Mouse (Mus musculus) forebrain, embryonic 11.5 days (tissue): Measurements from ENCODE around the gene Ubl4a. TPM values are rescaled to one million over a fixed set of nuclear protein-coding genes. Genes with fewer than 3 reads are reported as not detected.
A peak's percentile ranks its signal among the peaks of the same experiment; 100 is the strongest.
"Not testable (repeated sequence)": the region's sequence is repeated elsewhere in the genome, so short reads cannot be mapped to it uniquely, and the experiment has no call there.

Source experiments
- ATAC-seq: fragments of 200-750 bp; cut with Nextera tagmentation; replicated peaks from 2 replicates; pipeline ENCODE4 v1.8.0; 2017; ENCODE audit warnings: moderate TSS enrichment; ENCODE audit not compliant: low FRiP score
- DNase-seq: peaks from one replicate; pipeline ENCODE4 v3.0.0-alpha.2; 2017; ENCODE audit warnings: low spot score
- H3K27ac ChIP-seq: fragments of 300-500 bp; sonication (generic); 2 replicates; pipeline ENCODE4 v1.5.1; 2014; ENCODE audit warnings: low read depth, low read length
- H3K27me3 ChIP-seq: fragments of 300-500 bp; sonication (generic); 2 replicates; pipeline ENCODE4 v1.6.1; 2014; ENCODE audit warnings: mild to moderate bottlenecking, low read length, mixed read lengths; ENCODE audit not compliant: control insufficient read depth, insufficient read depth
- H3K36me3 ChIP-seq: fragments of 300-500 bp; sonication (generic); 2 replicates; pipeline ENCODE4 v1.6.1; 2014; ENCODE audit warnings: mild to moderate bottlenecking, low read length, moderate library complexity, mixed read lengths; ENCODE audit not compliant: control insufficient read depth, insufficient read depth
- H3K4me1 ChIP-seq: fragments of 300-500 bp; sonication (generic); replicated peaks from 2 replicates; pipeline ENCODE4 v1.6.1; 2014; ENCODE audit warnings: low read length, mixed read lengths; ENCODE audit not compliant: control insufficient read depth, insufficient read depth
- H3K4me2 ChIP-seq: fragments of 300-500 bp; sonication (generic); 2 replicates; pipeline ENCODE4 v1.6.1; 2014; ENCODE audit warnings: low read depth, mild to moderate bottlenecking, low read length, moderate library complexity, mixed read lengths; ENCODE audit not compliant: severe bottlenecking
- H3K4me3 ChIP-seq: fragments of 300-500 bp; sonication (generic); 2 replicates; pipeline ENCODE4 v1.5.1; 2014; ENCODE audit warnings: low read depth, low read length
- H3K9ac ChIP-seq: fragments of 300-500 bp; sonication (generic); 2 replicates; pipeline ENCODE4 v1.6.1; 2014; ENCODE audit warnings: low read length
- H3K9me3 ChIP-seq: fragments of 300-500 bp; sonication (generic); 2 replicates; pipeline ENCODE4 v1.6.1; 2016; ENCODE audit warnings: low read length, mixed read lengths; ENCODE audit not compliant: control insufficient read depth
- WGBS: fragments of 180-500 bp; shearing (Covaris S2); extraction: QIAGEN DNeasy Blood & Tissue Kit; methylation state at CpG from one replicate; pipeline ENCODE4 v1.1.7; 2014; 5-methylcytosine and 5-hydroxymethylcytosine counted together
- polyA plus RNA-seq: library from polyadenylated mRNA; unstranded; fragments of >200 nt; fragmentation: Nextera tagmentation; extraction: Ambion mirVana; gene quantifications from 2 replicates; pipeline ENCODE4 v1.2.1, GENCODE M21; 2014

Gene Ubl4a
- polyA plus RNA-seq, 1 experiment from 2014 or later, result 72.8 TPM

DNA sequence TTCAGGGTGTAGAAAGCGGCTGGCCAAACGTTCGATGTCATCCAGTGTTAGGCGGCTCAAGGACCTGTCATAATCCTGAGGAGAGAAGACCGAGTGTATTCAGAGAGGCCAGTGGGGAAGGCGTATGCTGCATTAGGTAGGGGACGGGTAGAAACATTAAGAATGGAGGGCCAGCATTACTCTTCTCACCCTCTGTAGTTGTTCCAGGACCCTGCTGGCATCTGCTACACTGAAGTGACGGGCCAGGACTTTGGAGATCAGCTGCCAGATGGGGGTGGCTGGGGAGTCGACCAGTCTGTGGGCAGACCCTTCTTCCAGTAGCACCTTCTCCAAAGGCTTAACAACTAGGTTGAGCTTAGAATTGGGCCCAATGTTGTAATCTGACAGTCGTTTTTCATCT lies 5.5 kb downstream of the Ubl4a start:
- Histone ChIP-seq H3K27me3 (no peaks in the 10 kb centered on the region), H3K4me3 (peak overlapping the region; percentile 45), H3K9me3 (no peaks in the 10 kb centered on the region), H3K36me3 (no peaks in the 10 kb centered on the region), H3K27ac (no peak overlapping the region), H3K4me1 (no peaks in the 10 kb centered on the region), H3K4me2 (peak overlapping the region; percentile 63), H3K9ac (peak overlapping the region; percentile 69)
- 77% methylated on average over 10 of the region's 10 CpGs for WGBS
- no peak for DNase-seq
- ATAC-seq, result no peak

DNA sequence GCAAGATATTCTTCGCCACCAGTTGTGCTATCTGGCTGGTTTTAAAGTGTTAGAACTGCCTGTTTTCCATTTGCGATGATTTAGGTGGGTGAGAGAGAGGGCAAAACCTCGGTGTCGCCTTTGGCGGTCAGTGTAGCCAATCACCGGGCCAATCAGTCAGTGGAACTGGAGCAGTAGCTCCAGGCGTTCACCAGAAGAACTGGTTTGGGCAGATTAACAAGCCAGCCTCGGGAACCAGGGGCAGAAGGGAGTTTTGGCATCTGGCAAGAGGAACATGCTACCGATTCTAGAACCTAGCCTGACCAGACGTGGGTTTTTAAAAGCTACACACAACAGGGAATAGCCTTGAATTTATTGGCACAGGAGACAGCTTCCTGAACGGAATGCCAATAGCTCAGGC lies 13.8 kb downstream of the Ubl4a start:
- Histone ChIP-seq H3K9ac (no peak overlapping the region), H3K27me3 (no peaks in the 10 kb centered on the region), H3K9me3 (no peaks in the 10 kb centered on the region), H3K36me3 (no peaks in the 10 kb centered on the region), H3K4me3 (no peak overlapping the region), H3K27ac (no peak overlapping the region), H3K4me1 (no peaks in the 10 kb centered on the region), H3K4me2 (no peak overlapping the region)
- 49% methylated on average over 11 of the region's 11 CpGs for WGBS
- ATAC-seq, result no peak
- DNase-seq, result no peak

DNA sequence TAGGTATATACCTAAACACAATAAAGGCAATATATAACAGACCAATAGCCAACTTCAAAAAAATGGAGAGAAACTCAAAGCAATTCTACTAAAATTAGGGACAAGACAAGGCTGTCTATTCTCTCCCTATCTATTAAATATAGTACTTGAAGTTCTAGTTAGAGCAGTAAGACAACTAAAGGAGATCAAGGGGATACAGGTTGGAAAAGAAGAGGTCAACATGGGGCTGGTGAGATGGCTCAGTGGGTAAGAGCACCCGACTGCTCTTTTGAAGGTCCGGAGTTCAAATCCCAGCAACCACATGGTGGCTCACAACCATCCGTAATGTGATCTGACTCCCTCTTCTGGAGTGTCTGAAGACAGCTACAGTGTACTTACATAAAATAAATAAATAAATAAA lies 15.9 kb downstream of the Ubl4a start:
- H3K9ac ChIP-seq, H3K4me2 ChIP-seq, H3K9me3 ChIP-seq, DNase-seq, H3K4me3 ChIP-seq, H3K27ac ChIP-seq, ATAC-seq, H3K36me3 ChIP-seq, H3K4me1 ChIP-seq, H3K27me3 ChIP-seq: not testable (repeated sequence)
- WGBS, result 85% methylated on average over 2 of the region's 3 CpGs

DNA sequence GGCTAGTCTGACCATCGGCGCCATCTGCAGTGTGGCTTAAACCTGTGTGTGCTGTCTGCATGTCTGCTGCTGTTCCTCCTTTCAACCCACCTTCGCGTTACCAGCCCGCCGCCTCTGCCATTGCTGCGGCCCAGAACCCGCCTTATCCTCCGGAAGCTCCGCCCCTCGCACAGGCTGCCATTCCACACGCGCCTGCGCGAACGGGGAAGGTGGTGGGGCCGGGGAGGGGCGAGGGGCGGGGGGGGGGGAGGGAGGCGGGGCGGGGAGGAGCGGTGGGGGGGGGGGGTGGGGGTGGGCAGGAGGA lies 19.6 kb downstream of the Ubl4a start, which contains the start of gene Lage3:
Gene Lage3 (minus strand): TSS at position 152 of the 304 bp plus-strand sequence.
- WGBS, result 26% methylated on average over 15 of the region's 22 CpGs

DNA sequence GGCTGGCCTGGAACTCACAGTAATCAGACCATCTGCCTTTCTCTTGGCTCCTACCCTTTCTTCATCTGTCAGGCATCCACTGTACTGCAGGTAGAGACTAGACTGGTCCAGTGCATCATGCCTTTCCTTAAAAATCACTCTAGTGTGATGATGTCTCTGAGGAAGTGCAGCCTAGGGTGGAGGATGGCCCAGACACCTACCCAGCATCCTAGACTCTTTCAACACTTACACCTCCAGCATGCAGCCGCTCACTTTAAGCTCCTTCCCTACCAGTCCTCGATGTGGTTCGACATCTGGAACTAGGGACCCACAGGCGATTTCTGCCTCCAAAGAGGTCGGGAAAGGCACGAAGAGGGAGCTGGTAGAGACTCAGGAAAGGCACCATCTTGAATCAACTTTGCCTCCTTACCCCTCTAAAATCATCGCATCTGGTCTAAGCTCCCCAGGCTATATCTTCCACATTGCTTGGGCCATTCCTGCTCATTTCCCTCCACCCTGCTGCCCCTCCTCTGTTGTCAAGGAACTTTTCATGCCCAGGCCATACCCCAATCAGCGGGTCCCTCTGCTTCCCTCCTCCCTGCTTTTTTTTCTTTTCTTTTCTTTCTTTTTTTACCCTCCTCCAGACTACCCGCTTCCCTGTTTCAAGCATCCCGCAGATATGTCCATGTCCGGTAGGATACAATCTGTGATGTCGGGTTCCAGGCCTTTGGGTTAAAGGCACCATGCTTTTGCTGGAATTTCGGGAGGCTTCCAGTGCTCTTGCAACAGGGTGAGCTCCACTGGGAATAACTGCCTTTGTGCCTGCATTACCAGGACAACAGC lies 20.2 kb downstream of the Ubl4a start:
- Histone ChIP-seq H3K36me3 (no peaks in the 10 kb centered on the region), H3K4me3 (peak overlapping the region; percentile 35), H3K9ac (peak overlapping the region; percentile 48), H3K27me3 (no peaks in the 10 kb centered on the region), H3K27ac (no peak overlapping the region), H3K4me1 (no peaks in the 10 kb centered on the region), H3K4me2 (peak overlapping the region; percentile 55), H3K9me3 (no peaks in the 10 kb centered on the region)
- peak; percentile 33 for ATAC-seq
- WGBS, result 21% methylated on average over 13 of the region's 13 CpGs
- no peak for DNase-seq

More for the DNA sequence above, 19.6 kb downstream of the Ubl4a start, which contains the start of gene Lage3:
- Histone ChIP-seq H3K4me3 (peak within 1 kb of the TSS; percentile 35), H3K9me3 (no peaks in the 10 kb centered on the region), H3K27me3 (no peaks in the 10 kb centered on the region), H3K4me1 (no peaks in the 10 kb centered on the region), H3K27ac (no peak within 1 kb of the TSS), H3K4me2 (peak within 1 kb of the TSS; percentile 55), H3K36me3 (no peaks in the 10 kb centered on the region), H3K9ac (peak within 1 kb of the TSS; percentile 48)
- ATAC-seq (peak; percentile 86), DNase-seq (peak; percentile 80)

DNA sequence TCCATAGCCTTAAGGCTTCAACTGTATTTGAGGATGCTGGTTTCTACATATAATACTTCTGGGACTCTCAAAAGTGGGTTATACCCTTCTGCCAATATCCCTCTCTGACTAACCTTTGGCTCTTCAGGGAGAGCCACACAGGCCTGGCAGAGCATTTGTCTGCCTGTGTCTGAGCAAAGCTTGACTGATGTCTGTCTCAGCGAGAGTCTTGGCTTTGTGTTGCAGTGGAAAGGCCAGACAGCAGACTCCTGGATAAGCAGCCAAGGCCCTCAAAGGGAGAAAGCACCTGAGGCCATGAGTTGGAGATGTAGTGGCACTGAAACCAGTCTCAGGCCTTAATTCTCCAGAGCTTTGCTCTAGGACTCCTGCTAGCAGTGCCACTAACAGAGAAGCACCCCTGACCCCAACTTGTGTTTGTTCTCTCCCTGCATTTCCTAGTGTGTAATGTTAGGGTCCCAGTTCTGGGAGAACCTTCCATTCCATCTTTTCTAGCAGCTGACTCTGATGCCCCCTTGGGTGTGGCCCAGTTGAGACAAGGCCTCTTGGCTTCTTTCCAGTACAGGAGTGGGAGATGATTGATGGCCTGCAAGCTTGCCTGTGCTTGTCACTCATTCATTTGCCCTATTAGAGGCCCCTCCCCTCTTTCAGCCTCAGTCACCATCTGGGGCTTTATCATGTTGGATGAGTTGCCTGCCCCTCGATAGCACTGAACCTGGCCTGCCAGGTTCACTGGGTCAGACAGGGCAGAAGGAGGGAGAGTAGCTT lies 42.7 kb downstream of the Ubl4a start:
- Histone ChIP-seq H3K4me1 (no peaks in the 10 kb centered on the region), H3K9ac (peak overlapping the region; percentile 66), H3K4me3 (peak overlapping the region; percentile 49), H3K9me3 (no peaks in the 10 kb centered on the region), H3K4me2 (peak overlapping the region; percentile 67), H3K36me3 (no peaks in the 10 kb centered on the region), H3K27me3 (no peaks in the 10 kb centered on the region), H3K27ac (no peak overlapping the region)
- ATAC-seq (no peak), DNase-seq (no peak)
- 67% methylated on average over 2 of the region's 2 CpGs for WGBS

DNA sequence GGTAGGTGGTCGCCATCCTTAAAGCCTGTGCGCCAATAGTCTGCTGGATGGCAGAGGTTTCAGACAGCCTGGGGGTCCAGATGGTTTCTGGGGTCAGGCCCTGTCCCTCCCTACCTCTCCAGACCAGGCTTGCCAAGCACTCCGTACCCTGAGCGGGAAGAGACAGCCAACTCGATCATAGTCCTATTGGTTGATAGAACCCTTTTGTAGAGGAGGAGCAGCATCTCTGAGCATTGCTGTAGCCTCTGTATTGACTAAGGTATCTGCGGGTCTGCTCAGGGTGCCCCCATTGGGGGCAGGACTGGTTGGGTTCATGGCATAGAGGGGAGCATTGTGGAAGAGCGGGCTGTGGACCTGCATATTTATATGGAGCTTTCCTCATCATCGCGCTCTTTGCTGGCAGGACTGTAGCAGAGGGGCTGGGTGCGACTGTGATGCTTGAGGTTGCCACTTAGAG lies 43.8 kb downstream of the Ubl4a start:
- Histone ChIP-seq H3K9ac (peak overlapping the region; percentile 66), H3K27me3 (no peaks in the 10 kb centered on the region), H3K4me2 (peak overlapping the region; percentile 67), H3K27ac (no peak overlapping the region), H3K36me3 (no peaks in the 10 kb centered on the region), H3K9me3 (no peaks in the 10 kb centered on the region), H3K4me3 (peak overlapping the region; percentile 49), H3K4me1 (no peaks in the 10 kb centered on the region)
- ATAC-seq (peak; percentile 75), DNase-seq (no peak)
- 18% methylated on average over 9 of the region's 10 CpGs for WGBS

DNA sequence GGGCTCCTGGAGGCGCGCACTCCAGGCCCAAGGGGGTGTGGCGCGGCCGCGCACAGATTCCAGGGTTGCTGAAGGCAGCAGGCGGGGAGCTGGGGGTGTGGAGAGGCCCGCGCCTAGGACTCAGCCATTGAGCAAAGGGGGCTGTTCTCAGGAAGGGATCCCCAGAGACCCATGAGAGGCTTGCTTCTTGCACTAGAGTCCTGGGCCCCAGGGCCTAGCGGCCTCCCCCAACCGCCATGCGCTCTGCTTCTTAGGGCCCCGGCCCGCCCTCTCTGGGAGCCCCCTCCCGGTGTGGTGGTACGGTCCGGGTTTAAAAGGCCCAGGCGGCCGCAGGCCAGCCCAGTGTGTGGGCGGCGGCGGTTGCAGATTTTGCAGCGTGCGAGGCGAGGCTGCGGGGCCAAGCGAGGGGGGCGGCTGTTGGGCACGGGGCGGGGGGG lies 44.3 kb downstream of the Ubl4a start, which contains the start of gene Plxna3:
Gene Plxna3 (plus strand): TSS at position 342 of the 437 bp plus-strand sequence.
- H3K4me2 ChIP-seq, result peak within 1 kb of the TSS; percentile 67
- 26% methylated on average over 26 of the region's 30 CpGs for WGBS
- DNase-seq (peak; percentile 86), ATAC-seq (peak; percentile 96)
- H3K9ac ChIP-seq, result peak within 1 kb of the TSS; percentile 66
- no peaks in the 10 kb centered on the region for H3K27me3 ChIP-seq
- H3K9me3 ChIP-seq, result no peaks in the 10 kb centered on the region
- H3K36me3 ChIP-seq, result no peaks in the 10 kb centered on the region
- no peaks in the 10 kb centered on the region for H3K4me1 ChIP-seq
- peak within 1 kb of the TSS; percentile 49 for H3K4me3 ChIP-seq
- H3K27ac ChIP-seq, result peak within 1 kb of the TSS; percentile 68
